Mouse (Mus musculus) Patski (cell line): ENCODE data around the gene Entpd6. TPM values are rescaled to one million over a fixed set of nuclear protein-coding genes. Genes with fewer than 3 reads are reported as not detected.

Source experiments
- ATAC-seq: fragments of 100-300 bp; one replicate; pipeline ENCODE4 v1.8.0; 2021
- CTCF ChIA-PET: fragments of 350-600 bp; sonication (Branson Sonifier 250); formaldehyde crosslinking; loops from one replicate; lab custom pipeline; 2022; ENCODE audit warnings: inconsistent platforms; lab: Charles Lee
- POLR2A ChIA-PET: fragments of 350-600 bp; sonication (Branson Sonifier 250); formaldehyde crosslinking; loops from one replicate; lab custom pipeline; 2022; ENCODE audit warnings: antibody characterized with exemption, inconsistent platforms; lab: Charles Lee
- DNase-seq: peaks from one replicate; pipeline ENCODE4 v3.0.0-alpha.2; 2011; ENCODE audit warnings: low read depth, low spot score
- H3K27me3 ChIP-seq: fragments of 371-371 bp; one replicate; pipeline ENCODE4 v1.5.1; 2021
- CTCF ChIP-seq: fragments of 100-300 bp; IDR thresholded peaks from one replicate; pipeline ENCODE4 v1.5.1; 2021
- in situ Hi-C: fragments of 300-500 bp; cut with MboI; formaldehyde crosslinking; loops from 3 replicates; pipeline ENCODE4 v1.11.1; 2018; ENCODE audit warnings: low pct_unique_long_range_greater_than_20kb, mixed read lengths
- polyA plus RNA-seq: library from polyadenylated mRNA; unstranded; gene quantifications from one replicate; pipeline ENCODE4 v1.2.3, GENCODE M21; 2021

Entpd6 gene
- polyA plus RNA-seq, 1 experiment from 2014 or later, result 8.9 TPM

DNA sequence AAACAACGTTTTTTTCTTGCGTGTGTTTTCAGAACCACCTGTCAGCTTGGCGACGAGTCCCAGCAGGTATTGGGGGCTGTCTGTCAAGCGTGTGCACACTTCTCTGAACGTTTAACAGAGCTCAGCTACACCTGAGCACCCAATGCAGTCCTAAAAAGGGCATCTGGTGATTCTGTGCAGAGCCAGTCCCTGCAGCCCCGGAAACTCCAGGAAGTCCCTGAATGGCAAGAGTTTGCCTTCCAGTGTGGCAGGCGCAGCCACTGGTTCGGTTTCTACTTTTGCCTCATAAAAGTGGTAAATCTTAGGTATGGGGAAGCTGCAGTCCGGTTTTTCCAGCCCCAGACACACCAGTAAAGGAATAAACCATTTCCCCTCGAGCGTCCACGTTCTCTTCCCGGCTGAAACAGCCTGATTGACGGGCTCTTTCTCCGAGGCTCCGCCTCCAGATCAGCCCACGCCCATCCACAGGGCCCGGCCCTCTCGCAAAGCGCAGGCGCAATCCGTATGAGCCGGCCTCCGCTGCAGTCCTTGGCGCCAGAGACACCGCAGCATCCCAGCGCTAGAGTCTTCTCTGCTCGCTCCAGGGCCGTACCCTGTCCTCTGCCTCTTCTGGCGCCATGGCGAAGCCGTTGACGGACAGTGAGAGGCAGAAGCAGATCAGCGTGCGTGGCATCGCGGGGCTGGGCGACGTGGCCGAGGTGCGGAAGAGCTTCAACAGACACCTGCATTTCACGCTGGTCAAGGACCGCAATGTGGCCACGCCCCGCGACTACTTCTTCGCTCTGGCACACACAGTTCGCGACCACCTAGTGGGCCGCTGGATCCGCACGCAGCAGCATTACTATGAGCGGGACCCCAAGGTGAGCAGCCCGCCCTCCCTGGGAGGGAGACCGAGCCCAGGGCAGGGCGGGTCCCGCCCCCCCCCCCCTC lies 37.7 kb downstream of the Entpd6 start, which contains the start of gene Pygb:
Gene Pygb (plus strand): TSS at position 485 of the 930 bp plus-strand sequence.
- ATAC-seq (peak; percentile 91), DNase-seq (peak; percentile 31)
- in situ Hi-C loops, result loop anchor here (25.0 kb wide), 1 partner anchor 726 kb away; no protein-coding TSS in a partner anchor
- ChIA-PET POLR2A (no interaction called here), CTCF (no interaction called here)
- TF ChIP-seq CTCF, result no peak
- no peaks in the 10 kb centered on the region for H3K27me3 ChIP-seq

DNA sequence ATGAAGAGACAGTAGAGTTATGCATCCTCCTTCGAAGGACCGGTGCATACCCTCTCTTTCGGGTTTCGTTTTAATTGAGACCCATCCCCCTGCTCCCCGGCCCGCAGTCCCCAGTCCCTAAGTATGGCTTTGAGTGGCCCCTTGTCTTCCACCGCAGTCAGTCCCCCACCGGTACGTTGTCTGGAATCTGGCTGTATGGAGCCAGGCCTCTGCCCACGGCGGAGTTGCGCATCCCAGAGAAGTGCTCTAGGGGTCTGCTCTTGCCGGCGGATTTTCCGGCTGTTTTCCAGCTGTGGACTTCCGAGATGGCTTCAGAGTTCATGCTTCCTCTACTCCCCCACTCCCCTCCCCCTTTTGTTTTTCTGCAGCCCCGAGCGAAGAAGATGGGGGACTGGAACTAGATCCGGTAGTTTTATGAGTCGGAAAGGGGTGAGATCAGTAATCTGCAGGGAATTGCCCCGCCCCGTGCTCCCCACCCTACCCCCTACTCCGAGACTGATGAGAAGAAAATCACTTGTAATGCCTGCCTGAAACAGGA lies 38.5 kb downstream of the Entpd6 start:
- H3K27me3 ChIP-seq, result no peaks in the 10 kb centered on the region
- ATAC-seq (peak; percentile 31), DNase-seq (no peak)
- ChIA-PET CTCF (interaction anchor here (1.2 to 1.5 kb wide), 2 partner anchors 12 to 18 kb away, joined by 3 to 4 read pairs; no protein-coding TSS in a partner anchor), POLR2A (no interaction called here)
- TF ChIP-seq CTCF, result no peak
- in situ Hi-C loops, result loop anchor here (25.0 kb wide), 1 partner anchor 725 kb away; no protein-coding TSS in a partner anchor

DNA sequence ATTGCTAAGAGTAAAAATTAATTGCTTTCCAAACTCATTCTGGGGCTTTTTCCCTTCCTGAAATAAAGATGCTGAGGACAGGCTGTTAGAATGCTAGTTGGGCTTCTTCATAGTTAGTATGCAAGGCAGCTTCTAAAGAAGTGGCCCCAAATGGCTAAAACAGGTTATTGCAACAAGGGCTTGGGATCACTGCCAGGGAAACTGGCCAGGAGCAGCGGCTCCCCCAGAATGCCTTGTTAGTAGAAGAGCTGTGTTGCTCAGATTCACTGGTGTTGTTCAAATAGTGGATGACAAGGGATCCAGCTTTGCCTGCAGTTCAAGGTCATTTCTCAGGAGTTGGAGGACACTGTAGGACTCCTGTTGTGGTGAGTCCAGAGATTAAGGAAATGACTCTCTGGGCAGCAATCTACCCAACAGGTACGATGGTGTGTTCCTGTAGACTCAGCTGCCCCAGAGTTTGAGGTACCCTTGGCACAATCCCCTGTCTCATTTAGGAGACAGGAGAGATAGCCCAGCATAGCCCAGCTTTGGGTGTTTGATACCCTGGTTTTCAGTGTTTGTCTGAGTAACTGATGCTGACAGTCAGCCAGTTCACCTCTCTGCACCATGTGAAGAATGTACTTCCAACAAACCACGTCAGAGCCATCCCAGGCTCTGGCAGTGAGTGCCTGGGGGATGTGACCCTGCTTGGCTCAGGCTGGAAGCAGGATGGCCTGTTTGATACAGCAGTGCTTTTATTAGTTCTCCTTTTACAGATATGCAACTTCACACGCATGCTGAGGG lies 40.1 kb downstream of the Entpd6 start:
- in situ Hi-C loops, result loop anchor here (25.0 kb wide), 1 partner anchor 723 kb away; no protein-coding TSS in a partner anchor
- ATAC-seq, result no peak

GRCm38 (mm10) chr2:150793320-150793719 lies 44.5 kb downstream of the Entpd6 start:
- ATAC-seq, result no peak
- no peak for TF ChIP-seq CTCF
- in situ Hi-C loops, result loop anchor here (25.0 kb wide), 1 partner anchor 719 kb away; no protein-coding TSS in a partner anchor
- ChIA-PET POLR2A (no interaction called here), CTCF (no interaction called here)
- H3K27me3 ChIP-seq, result no peaks in the 10 kb centered on the region
- no peak for DNase-seq

More for the DNA sequence above, 40.1 kb downstream of the Entpd6 start:
- ChIA-PET POLR2A (no interaction called here), CTCF (interaction anchor here (1.2 to 1.8 kb wide), 4 partner anchors 8 to 40 kb away, joined by 3 to 4 read pairs (median 4); partner anchors contain the start of gene Entpd6)
- H3K27me3 ChIP-seq, result no peaks in the 10 kb centered on the region
- TF ChIP-seq CTCF, result no peak
- DNase-seq, result no peak

- CTCF ChIA-PET, result no interaction called here
- POLR2A ChIA-PET, result no interaction called here
- ATAC-seq, result no peak
- DNase-seq, result no peak
- no peak for TF ChIP-seq CTCF
- in situ Hi-C loops, result loop anchor here (25.0 kb wide), 1 partner anchor 714 kb away; no protein-coding TSS in a partner anchor
- H3K27me3 ChIP-seq, result no peaks in the 10 kb centered on the region
Measured at GRCm38 (mm10) chr2:150798084-150798483, 49.2 kb downstream of the Entpd6 start.

GRCm38 (mm10) chr2:150800616-150801015 lies 51.8 kb downstream of the Entpd6 start:
- no peak for TF ChIP-seq CTCF
- ATAC-seq (no peak), DNase-seq (no peak)
- H3K27me3 ChIP-seq, result no peaks in the 10 kb centered on the region
- CTCF ChIA-PET, result no interaction called here
- in situ Hi-C loops, result no loop called here
- POLR2A ChIA-PET, result no interaction called here

DNA sequence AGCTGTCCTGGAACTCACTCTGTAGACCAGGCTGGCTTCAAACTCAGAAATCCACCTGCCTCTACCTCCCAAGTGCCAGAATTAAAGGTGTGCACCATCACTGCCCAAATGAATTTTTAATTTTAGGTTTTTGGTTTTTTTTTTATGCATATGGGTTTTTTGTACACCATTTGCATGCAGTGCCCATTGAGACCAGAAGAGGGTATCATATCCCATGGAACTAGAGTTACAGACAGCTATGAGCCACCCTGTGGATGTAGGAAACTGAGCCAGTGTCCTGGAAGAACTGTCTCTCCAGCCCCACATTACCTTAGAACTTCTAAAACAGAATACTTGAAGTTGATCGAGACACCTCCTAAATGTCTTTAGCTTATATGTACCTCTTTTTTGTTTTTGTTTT lies 54.2 kb downstream of the Entpd6 start:
- ChIA-PET POLR2A (no interaction called here), CTCF (no interaction called here)
- ATAC-seq (no peak), DNase-seq (no peak)
- H3K27me3 ChIP-seq, result no peaks in the 10 kb centered on the region
- TF ChIP-seq CTCF, result peak; percentile 54
- in situ Hi-C loops, result no loop called here

DNA sequence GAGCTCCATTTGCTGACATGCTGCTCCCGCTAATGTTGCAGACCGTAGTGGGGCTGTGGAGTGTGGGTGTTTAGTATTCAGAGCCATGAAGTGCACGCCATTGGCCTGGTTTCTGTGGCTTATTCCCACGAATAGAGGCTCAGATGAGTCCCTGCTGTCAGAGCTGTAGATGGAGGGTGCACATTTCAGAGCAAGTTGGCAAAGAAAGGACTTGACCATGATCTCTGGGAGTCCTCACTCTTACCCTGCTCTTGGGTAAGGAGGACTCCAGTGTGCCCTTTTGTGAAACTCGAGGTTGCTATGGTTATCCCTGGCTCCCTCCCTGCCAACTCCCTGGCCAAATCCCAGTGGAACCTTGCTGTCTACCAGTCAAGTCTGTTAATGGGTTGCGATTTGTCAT lies 59.5 kb downstream of the Entpd6 start:
- POLR2A ChIA-PET, result interaction anchor here (0.6 kb wide), 1 partner anchor 43 kb away, joined by 11 read pairs; no protein-coding TSS in a partner anchor
- ATAC-seq (no peak), DNase-seq (no peak)
- TF ChIP-seq CTCF, result no peak
- in situ Hi-C loops, result no loop called here
- no peaks in the 10 kb centered on the region for H3K27me3 ChIP-seq
- CTCF ChIA-PET, result interaction anchor here (1.1 kb wide), 1 partner anchor 10 kb away, joined by 3 read pairs; no protein-coding TSS in a partner anchor

GRCm38 (mm10) chr2:150808812-150809211 lies 60.0 kb downstream of the Entpd6 start:
- DNase-seq (no peak), ATAC-seq (no peak)
- CTCF ChIA-PET, result no interaction called here
- in situ Hi-C loops, result no loop called here
- no peaks in the 10 kb centered on the region for H3K27me3 ChIP-seq
- no peak for TF ChIP-seq CTCF
- POLR2A ChIA-PET, result no interaction called here

DNA sequence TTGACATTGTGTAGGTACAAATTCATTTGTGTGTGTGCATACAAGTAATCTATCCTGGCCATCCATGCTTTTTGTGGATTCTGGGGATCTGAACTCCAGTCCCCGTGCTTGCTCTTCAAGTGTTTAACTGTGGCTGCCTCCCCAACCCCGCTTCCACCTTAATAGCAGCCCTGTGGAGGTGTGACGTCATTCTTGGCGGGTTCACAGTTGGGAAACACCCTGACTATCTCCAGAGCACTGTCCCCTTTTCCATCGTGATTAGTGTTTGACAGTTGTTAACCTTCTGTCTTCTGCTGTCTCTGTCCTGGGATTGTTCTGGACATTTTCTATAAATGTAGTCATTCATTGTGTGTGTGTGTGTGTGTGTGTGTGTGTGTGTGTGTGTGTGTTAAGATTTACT lies 61.8 kb downstream of the Entpd6 start:
- POLR2A ChIA-PET, result no interaction called here

More for the DNA sequence above, 61.8 kb downstream of the Entpd6 start:
- DNase-seq (no peak), ATAC-seq (no peak)
- CTCF ChIA-PET, result no interaction called here
- H3K27me3 ChIP-seq, result no peaks in the 10 kb centered on the region
- TF ChIP-seq CTCF, result no peak
- in situ Hi-C loops, result no loop called here
